Mouse (Mus musculus) urinary bladder, postnatal 10 days (tissue): Measurements from ENCODE around the gene Dio1.

ENCODE experiments used
- DNase-seq: peaks from one replicate; pipeline ENCODE4 v3.0.0; 2022; ENCODE audit warnings: low spot score

The Dio1 gene

DNA sequence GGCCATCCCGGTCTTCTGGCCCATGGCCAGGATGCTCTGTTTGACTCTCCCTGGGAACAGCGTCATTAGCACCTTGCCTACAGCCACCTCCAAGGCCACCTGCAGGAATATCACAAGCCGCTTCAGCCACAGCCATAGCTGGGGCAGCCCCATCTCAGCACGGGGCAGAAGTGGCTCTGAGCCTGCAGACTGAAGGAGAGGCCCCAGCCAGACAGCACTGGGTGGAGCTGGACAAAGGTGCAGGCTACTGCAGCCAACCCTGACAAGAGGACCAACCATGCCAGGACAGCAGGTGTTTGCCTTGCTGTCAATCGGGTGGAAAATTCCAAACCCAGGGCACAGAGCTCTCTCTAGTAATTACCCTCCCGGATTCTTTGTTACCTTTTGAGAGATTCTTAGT lies at the start of gene Dio1:
Gene Dio1, minus strand, starts transcription at position 204 of the 400 bp plus-strand sequence.
- DNase-seq, result no peak

DNA sequence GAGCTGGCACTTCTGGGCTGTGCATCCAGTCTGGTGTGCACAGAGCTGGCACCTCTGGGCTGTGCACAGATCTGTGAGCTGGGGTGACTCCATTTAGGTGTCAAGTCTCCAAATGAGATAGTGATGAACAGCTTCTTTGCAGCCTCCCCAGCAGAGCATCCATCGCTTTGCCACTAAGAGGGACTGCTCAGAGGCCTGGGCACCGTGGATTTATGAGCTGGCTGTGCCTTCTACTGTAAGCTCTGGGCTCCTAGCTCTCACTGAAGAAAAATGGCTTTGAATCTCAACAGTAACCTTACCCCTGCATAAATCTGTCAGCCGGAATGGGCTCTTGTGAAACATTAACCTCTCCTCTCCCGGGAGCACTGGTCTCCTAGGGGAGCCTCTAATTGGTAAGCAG lies 47.6 kb upstream of the Dio1 start:
- DNase-seq, result no peak

DNA sequence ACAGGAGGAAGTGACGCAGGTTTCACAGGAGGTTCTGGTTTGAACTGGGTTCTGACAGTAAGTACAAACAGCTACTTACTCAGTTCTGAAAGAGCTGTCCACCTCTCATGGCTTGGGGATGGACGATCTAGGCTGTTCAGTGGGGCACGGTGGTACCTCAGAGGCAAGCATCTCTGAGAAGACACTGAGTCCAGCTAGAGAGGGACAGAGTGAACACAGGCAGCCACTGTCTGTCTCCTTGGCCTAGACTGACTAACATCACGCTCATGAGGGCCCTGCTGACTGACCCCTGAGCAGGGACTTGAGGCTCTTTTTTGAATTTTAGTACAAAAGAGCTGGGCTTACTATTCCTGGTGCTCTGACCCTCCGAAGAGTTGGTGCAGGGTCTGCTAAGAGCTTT lies 47.2 kb upstream of the Dio1 start:
- DNase-seq, result no peak

GRCm38 (mm10) chr4:107353612-107354011 lies 46.6 kb upstream of the Dio1 start:
- DNase-seq, result no peak

- no peak for DNase-seq
Measured at GRCm38 (mm10) chr4:107351368-107351767, 44.4 kb upstream of the Dio1 start.

- no peak for DNase-seq
Measured at GRCm38 (mm10) chr4:107349311-107350008, 42.5 kb upstream of the Dio1 start.

DNA sequence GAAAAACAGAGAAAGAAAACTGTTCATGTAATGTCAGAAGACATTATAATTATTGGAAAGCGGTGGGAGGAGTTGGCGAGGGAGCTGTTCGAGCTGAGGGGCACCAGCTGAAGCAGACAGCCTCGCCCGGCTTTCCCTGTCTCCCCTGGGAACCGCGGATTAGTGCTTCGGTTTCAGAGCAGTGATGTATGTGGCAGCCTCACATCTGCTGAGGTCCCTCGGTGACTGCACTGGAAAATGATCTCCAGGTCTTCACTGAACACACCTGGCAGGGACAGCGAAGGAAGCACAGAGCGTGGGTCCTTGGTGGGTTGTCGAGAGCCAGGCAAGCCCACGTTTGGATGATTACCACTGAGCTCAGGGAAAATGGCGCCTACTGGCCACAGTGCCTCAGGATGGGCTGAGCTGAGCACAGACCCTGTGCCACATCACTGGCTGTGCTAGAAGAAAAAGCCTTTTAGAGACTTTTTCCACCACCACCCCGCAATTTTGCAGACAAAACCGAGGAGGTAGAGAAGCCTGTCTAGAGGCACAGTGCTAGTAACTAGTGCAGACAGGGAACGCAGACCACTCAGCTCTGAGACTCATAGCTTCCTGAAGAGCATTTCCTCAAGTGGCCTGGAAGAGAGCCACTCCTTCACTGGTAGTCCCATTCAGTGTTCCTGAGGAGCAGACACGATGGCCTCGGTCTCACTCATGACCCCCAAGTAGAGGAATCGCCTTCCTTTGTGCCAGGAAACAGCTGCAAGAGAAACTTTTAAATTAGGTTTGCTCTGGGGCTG lies 41.8 kb upstream of the Dio1 start:
- no peak for DNase-seq

DNA sequence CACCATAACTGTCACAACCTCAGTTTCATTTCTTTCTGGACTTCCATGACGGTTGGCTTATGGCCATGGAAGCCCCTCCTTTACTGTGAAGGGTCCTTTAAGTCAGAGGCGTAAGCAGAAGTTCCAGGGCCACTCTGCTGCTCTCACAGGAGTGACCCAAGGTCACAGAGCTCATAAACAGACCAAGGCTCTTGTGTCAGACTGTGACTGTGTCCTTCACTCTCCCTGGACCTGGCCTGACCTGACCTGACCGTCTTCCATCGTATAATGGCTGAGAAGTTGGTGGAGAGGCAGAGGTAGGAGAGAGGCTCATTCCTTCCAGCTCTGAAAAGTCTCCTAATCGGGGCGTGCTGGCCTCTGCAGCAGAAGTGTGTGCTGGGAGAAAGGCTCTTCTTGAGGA lies 40.3 kb upstream of the Dio1 start:
- no peak for DNase-seq

DNA sequence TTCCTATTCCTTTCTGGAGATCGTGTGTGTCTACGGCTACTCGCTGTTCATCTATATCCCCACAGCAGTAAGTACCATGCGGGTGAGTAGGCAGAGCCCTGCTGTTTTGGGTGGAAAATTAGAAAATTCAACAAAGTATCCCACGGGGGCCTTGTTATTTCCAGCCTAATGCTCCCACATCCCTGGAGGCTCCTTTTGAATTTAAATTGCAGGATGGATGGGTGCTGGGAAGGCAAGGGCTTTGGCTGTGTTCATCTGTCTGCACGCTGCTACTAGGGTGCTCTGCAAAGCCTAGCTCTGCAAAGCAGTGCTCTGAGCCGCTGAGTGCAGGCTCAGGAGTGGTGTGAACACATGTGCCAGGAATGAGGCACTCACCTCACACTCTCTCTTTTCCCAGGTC lies 37.6 kb upstream of the Dio1 start:
- no peak for DNase-seq

DNA sequence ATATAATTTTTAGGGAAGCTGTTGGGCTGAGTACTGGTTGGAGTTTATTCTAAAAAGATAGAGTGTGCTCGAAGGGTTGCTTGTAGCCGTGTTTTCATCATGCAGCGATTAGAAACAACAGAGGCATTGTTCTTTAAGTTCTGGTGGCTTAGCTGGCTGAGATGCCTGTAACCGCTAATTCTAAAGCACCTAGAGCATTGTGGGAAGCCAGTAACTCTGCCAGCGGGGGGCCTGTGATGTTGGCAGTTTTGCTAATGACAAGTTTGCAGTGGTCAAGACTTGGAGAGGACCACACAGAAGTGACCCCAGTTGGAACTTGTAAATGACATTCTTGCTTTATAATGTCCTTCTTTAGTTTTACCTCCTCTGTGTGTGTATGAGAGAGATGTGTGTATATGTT lies 34.4 kb upstream of the Dio1 start:
- DNase-seq, result no peak

GRCm38 (mm10) chr4:107337455-107337854 lies 30.5 kb upstream of the Dio1 start:
- no peak for DNase-seq

DNA sequence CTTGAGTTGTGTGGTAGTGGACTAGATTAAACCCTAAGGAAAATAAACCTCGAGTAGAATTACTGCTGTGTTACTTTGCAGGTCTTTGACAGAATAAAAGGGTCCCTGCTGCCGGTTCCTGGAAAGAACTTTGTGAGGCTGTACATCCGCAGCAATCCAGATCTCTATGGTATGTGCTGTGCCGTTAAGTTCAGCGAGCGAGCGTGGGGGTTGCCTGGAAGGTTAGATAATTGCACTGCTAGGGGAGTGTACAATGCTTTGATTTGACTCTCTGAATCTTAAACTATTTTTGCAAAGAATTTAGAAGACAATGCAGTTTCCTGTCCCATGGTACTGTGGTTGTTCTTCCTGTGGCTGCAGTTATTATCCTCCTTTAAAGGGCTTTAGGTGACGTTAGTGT lies 29.4 kb upstream of the Dio1 start:
- DNase-seq, result no peak

DNA sequence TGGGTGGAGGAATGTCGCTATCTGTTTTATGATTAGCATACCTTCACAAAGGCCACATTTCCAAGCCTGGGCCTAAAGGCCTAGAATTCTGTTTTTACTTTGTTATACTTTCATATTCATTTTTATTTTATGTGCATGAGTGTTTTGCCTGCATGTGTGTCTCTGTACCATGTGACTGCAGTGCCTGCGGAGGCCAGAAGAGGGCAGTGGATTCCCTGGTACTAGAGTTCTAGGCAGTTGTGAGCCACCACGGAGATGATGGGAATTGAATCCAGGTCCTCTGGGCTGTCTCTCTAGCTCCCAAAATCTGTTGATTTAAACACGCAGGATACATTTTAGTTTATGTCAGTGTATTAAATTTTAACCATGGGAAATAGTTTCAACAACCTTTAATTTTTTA lies 26.5 kb upstream of the Dio1 start:
- no peak for DNase-seq

GRCm38 (mm10) chr4:107328530-107328929 lies 21.6 kb upstream of the Dio1 start:
- DNase-seq, result no peak

DNA sequence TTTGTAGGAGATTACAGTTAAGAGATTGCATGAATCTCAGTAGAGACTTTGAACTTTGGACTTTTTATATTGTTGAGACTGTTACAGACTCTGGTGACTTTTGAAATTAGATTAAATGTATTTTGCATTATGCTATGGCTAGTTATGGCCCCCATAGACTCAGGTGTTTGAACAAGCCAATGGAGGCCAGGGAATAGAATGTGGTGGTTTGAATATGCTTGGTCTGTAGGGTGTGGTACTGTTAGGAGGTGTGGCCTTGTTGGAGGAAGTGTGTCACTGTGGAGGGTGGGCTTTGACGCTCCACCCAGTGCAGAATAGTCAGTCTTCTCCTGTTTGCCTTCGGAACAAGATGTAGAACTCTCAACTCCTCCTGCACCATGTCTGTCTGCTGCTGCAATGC lies 16.1 kb upstream of the Dio1 start:
- DNase-seq, result no peak

- no peak for DNase-seq
Measured at GRCm38 (mm10) chr4:107321041-107321440, 14.1 kb upstream of the Dio1 start.

DNA sequence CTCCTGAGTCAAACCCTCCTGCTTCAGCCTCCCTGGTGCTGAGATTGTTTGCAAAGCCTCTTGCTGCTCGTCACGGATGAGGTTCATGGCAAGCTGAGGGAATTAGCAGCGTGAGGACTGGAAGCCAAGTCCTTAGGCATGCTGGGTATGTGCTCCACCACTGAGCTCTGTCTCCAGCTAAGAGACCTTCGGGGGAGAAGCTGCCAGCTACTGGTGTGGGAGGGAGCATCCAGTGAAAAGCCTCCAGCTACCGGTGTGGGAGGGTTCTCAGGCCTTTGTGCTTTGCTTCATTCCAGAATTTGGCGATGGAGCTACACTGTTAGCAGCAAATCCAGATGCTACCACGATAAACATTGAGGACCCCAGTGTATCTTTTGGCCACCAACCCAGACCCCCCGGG lies 11.7 kb upstream of the Dio1 start:
- no peak for DNase-seq

DNA sequence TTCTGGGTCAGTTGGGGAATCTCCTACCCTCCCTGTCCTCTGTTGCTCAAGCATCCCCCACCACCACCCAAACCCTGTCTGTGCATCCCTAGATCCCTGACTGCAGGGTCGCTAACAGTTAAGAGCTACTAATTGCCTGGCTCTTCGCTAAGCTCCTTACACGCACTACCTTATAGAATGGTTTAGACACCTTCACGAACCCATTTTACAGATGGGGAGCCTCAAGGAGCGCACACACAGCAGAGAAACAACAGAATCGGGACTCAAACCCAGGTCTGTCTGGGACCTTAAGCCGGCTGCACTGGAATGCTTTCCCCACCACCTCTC lies 7.5 kb upstream of the Dio1 start:
- DNase-seq, result no peak

DNA sequence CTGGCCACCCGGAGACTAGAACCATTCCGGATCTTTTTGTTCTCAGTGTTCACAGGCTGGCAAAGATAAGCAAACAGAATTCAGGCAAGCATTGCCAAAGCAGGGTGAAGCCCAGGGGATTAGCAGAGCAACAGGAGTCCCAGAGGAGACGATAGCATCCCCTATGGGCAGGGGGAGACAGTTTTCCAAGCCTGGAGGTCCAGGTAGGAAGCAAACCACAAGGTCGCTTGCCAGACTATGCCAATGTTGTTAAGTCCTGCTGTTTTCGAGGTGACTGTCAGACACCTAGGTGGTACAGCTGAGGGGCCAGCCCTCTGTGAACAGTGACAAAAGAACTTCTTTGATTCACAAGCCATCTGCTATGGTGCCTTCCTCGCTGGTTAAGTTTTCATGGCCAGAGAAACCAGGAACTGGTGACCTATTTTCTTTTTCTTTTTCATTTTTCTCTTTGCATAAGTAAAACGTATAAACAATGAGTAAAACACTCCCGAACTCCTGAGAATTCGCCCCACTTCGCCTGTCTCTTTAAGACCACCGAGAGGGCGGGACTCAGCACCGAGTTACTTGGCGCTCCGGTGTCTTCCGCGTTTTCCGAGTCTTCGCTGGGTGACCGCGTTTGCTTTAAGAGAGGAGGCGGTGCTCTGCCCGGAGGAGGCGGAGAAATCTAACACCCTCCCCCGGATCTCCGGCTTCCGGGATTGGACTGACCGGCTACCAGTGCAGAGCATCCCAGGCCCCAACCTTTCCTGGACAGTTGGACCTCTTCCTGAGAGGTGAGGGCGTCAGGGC lies 6.9 kb upstream of the Dio1 start, which contains the start of gene Yipf1:
Gene Yipf1, plus strand, starts transcription at position 674 of the 789 bp plus-strand sequence.
- DNase-seq, result peak; percentile 59

DNA sequence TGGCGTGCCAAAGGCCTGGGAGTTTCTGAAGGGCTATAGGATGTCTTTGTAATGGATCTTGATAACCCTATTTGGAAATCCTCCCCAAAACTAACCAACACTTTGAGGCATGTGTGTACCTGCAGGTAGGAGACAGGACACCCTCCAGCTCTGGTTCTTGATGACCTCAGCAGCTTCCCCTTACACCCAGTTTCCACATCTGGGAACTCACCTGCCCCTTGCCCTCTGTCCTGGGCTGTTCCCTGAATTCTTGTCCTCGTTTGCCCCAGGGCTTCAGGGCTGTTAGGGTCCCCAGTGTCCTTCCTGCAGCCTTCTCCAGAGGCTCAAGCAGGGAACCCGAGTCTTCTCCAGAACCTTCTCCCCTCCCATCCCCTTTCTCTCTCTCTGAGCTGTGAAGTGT lies 3.4 kb downstream of the Dio1 start:
- no peak for DNase-seq

GRCm38 (mm10) chr4:107302832-107303231 lies 4.1 kb downstream of the Dio1 start:
- no peak for DNase-seq

- DNase-seq, result no peak
Measured at GRCm38 (mm10) chr4:107302221-107302620, 4.7 kb downstream of the Dio1 start.
